Mouse (Mus musculus): ENCODE measurements around the gene Dnajb1. TPM values are rescaled to one million over a fixed set of nuclear protein-coding genes. Genes with fewer than 3 reads are reported as not detected.

Gene Dnajb1
- polyA plus RNA-seq, 1 experiment from 2014 or later, result 51.5 TPM

- Histone ChIP-seq H3K9me3 (replicated peaks; ENCODE audit: control insufficient read depth, low read length) (no peaks in the 10 kb centered on the region), H3K4me2 (no peak overlapping the region)
- 30% methylated on average over 3 of the region's 3 CpGs for WGBS (ENCODE audit: insufficient replicate concordance)
These were observed 16.7 kb downstream of the Dnajb1 start for GRCm38 (mm10) chr8:83624739-83625138.

GRCm38 (mm10) chr8:83625676-83626299, 17.8 kb downstream of the Dnajb1 start:
- Histone ChIP-seq H3K9ac (ENCODE audit: low read depth, low read length) (no peak overlapping the region), H3K27me3 (ENCODE audit: control insufficient read depth, insufficient read depth, low read length) (no peaks in the 10 kb centered on the region), H3K27ac (ENCODE audit: low read depth, low read length) (no peak overlapping the region), H3K4me3 (ENCODE audit: low read depth, low read length) (no peak overlapping the region), H3K9me3 (replicated peaks; ENCODE audit: control insufficient read depth, low read length) (no peaks in the 10 kb centered on the region), H3K4me1 (ENCODE audit: control insufficient read depth, insufficient read depth, low read length) (peaks cover 3% of the 10 kb centered on the region; the same call in 1 of the 2 replicates), H3K36me3 (ENCODE audit: control insufficient read depth, insufficient read depth, low read length) (no peaks in the 10 kb centered on the region), H3K4me2 (no peak overlapping the region)
- 77% methylated on average over 6 of the region's 6 CpGs for WGBS (ENCODE audit: insufficient replicate concordance)
- no peak for ATAC-seq (replicated peaks; ENCODE audit: insufficient number of reproducible peaks, low FRiP score, low TSS enrichment)

More at GRCm38 (mm10) chr8:83624739-83625138, 16.7 kb downstream of the Dnajb1 start:
- no peak for ATAC-seq (replicated peaks; ENCODE audit: insufficient number of reproducible peaks, low FRiP score, low TSS enrichment)
- Histone ChIP-seq H3K36me3 (ENCODE audit: control insufficient read depth, insufficient read depth, low read length) (no peaks in the 10 kb centered on the region), H3K9ac (ENCODE audit: low read depth, low read length) (no peak overlapping the region), H3K27ac (ENCODE audit: low read depth, low read length) (no peak overlapping the region), H3K4me1 (ENCODE audit: control insufficient read depth, insufficient read depth, low read length) (peaks cover 3% of the 10 kb centered on the region; the same call in 1 of the 2 replicates), H3K27me3 (ENCODE audit: control insufficient read depth, insufficient read depth, low read length) (no peaks in the 10 kb centered on the region), H3K4me3 (ENCODE audit: low read depth, low read length) (no peak overlapping the region)

GRCm38 (mm10) chr8:83632083-83632707, 24.2 kb downstream of the Dnajb1 start:
- no peak overlapping the region for H3K4me3 ChIP-seq (ENCODE audit: low read depth, low read length)
- no peaks in the 10 kb centered on the region for H3K27me3 ChIP-seq (ENCODE audit: control insufficient read depth, insufficient read depth, low read length)
- H3K4me1 ChIP-seq (ENCODE audit: control insufficient read depth, insufficient read depth, low read length), result no peaks in the 10 kb centered on the region
- H3K9ac ChIP-seq (ENCODE audit: low read depth, low read length), result no peak overlapping the region
- no peak for ATAC-seq (replicated peaks; ENCODE audit: insufficient number of reproducible peaks, low FRiP score, low TSS enrichment)
- H3K27ac ChIP-seq (ENCODE audit: low read depth, low read length), result no peak overlapping the region
- H3K4me2 ChIP-seq, result no peak overlapping the region
- 0 out of 2 replicates have a peak, but pooled peaks cover 3% of the 10 kb centered on the region for H3K9me3 ChIP-seq (replicated peaks; ENCODE audit: control insufficient read depth, low read length)
- WGBS (ENCODE audit: insufficient replicate concordance), result 77% methylated on average over 7 of the region's 7 CpGs
- no peaks in the 10 kb centered on the region for H3K36me3 ChIP-seq (ENCODE audit: control insufficient read depth, insufficient read depth, low read length)

- Histone ChIP-seq H3K27ac (ENCODE audit: low read depth, low read length) (no peak overlapping the region), H3K9me3 (replicated peaks; ENCODE audit: control insufficient read depth, low read length) (0 out of 2 replicates have a peak, but pooled peaks cover 3% of the 10 kb centered on the region), H3K4me3 (ENCODE audit: low read depth, low read length) (no peak overlapping the region), H3K4me2 (no peak overlapping the region), H3K4me1 (ENCODE audit: control insufficient read depth, insufficient read depth, low read length) (no peaks in the 10 kb centered on the region), H3K9ac (ENCODE audit: low read depth, low read length) (no peak overlapping the region), H3K36me3 (ENCODE audit: control insufficient read depth, insufficient read depth, low read length) (no peaks in the 10 kb centered on the region), H3K27me3 (ENCODE audit: control insufficient read depth, insufficient read depth, low read length) (no peaks in the 10 kb centered on the region)
- 59% methylated on average over 4 of the region's 4 CpGs for WGBS (ENCODE audit: insufficient replicate concordance)
- ATAC-seq (replicated peaks; ENCODE audit: insufficient number of reproducible peaks, low FRiP score, low TSS enrichment), result no peak
These were observed 30.9 kb downstream of the Dnajb1 start for GRCm38 (mm10) chr8:83638856-83639255.

- Histone ChIP-seq H3K9me3 (replicated peaks; ENCODE audit: control insufficient read depth, low read length) (0 out of 2 replicates have a peak, but pooled peaks cover 3% of the 10 kb centered on the region), H3K4me2 (no peak overlapping the region), H3K9ac (ENCODE audit: low read depth, low read length) (no peak overlapping the region), H3K27me3 (ENCODE audit: control insufficient read depth, insufficient read depth, low read length) (no peaks in the 10 kb centered on the region), H3K36me3 (ENCODE audit: control insufficient read depth, insufficient read depth, low read length) (no peaks in the 10 kb centered on the region), H3K27ac (ENCODE audit: low read depth, low read length) (no peak overlapping the region), H3K4me1 (ENCODE audit: control insufficient read depth, insufficient read depth, low read length) (no peaks in the 10 kb centered on the region), H3K4me3 (ENCODE audit: low read depth, low read length) (no peak overlapping the region)
- 72% methylated on average over 5 of the region's 5 CpGs for WGBS (ENCODE audit: insufficient replicate concordance)
- ATAC-seq (replicated peaks; ENCODE audit: insufficient number of reproducible peaks, low FRiP score, low TSS enrichment), result no peak
These were observed 31.7 kb downstream of the Dnajb1 start for GRCm38 (mm10) chr8:83639649-83640048.

- no peak for ATAC-seq (replicated peaks; ENCODE audit: insufficient number of reproducible peaks, low FRiP score, low TSS enrichment)
- Histone ChIP-seq H3K27me3 (ENCODE audit: control insufficient read depth, insufficient read depth, low read length) (no peaks in the 10 kb centered on the region), H3K9me3 (replicated peaks; ENCODE audit: control insufficient read depth, low read length) (no peaks in the 10 kb centered on the region), H3K4me2 (no peak overlapping the region), H3K4me1 (ENCODE audit: control insufficient read depth, insufficient read depth, low read length) (no peaks in the 10 kb centered on the region), H3K27ac (ENCODE audit: low read depth, low read length) (no peak overlapping the region), H3K9ac (ENCODE audit: low read depth, low read length) (no peak overlapping the region), H3K4me3 (ENCODE audit: low read depth, low read length) (no peak overlapping the region), H3K36me3 (ENCODE audit: control insufficient read depth, insufficient read depth, low read length) (no peaks in the 10 kb centered on the region)
- 91% methylated on average over 11 of the region's 11 CpGs for WGBS (ENCODE audit: insufficient replicate concordance)
These were observed 39.5 kb downstream of the Dnajb1 start for GRCm38 (mm10) chr8:83647511-83647910.

GRCm38 (mm10) chr8:83648031-83648430, 40.0 kb downstream of the Dnajb1 start:
- Histone ChIP-seq H3K9me3 (replicated peaks; ENCODE audit: control insufficient read depth, low read length) (no peaks in the 10 kb centered on the region), H3K27me3 (ENCODE audit: control insufficient read depth, insufficient read depth, low read length) (no peaks in the 10 kb centered on the region), H3K4me3 (ENCODE audit: low read depth, low read length) (no peak overlapping the region), H3K27ac (ENCODE audit: low read depth, low read length) (no peak overlapping the region), H3K4me2 (no peak overlapping the region), H3K9ac (ENCODE audit: low read depth, low read length) (no peak overlapping the region), H3K4me1 (ENCODE audit: control insufficient read depth, insufficient read depth, low read length) (no peaks in the 10 kb centered on the region; the same call in 1 of the 2 replicates), H3K36me3 (ENCODE audit: control insufficient read depth, insufficient read depth, low read length) (no peaks in the 10 kb centered on the region)
- ATAC-seq (replicated peaks; ENCODE audit: insufficient number of reproducible peaks, low FRiP score, low TSS enrichment), result no peak
- 87% methylated on average over 4 of the region's 4 CpGs for whole genome bisulfite sequencing (ENCODE audit: insufficient replicate concordance)

- 91% methylated on average over 6 of the region's 6 CpGs for WGBS (ENCODE audit: insufficient replicate concordance)
- Histone ChIP-seq H3K27ac (ENCODE audit: low read depth, low read length) (no peak overlapping the region), H3K9ac (ENCODE audit: low read depth, low read length) (no peak overlapping the region), H3K9me3 (replicated peaks; ENCODE audit: control insufficient read depth, low read length) (no peaks in the 10 kb centered on the region), H3K4me2 (no peak overlapping the region), H3K4me3 (ENCODE audit: low read depth, low read length) (no peak overlapping the region), H3K4me1 (ENCODE audit: control insufficient read depth, insufficient read depth, low read length) (peaks cover 9% of the 10 kb centered on the region), H3K36me3 (ENCODE audit: control insufficient read depth, insufficient read depth, low read length) (no peaks in the 10 kb centered on the region), H3K27me3 (ENCODE audit: control insufficient read depth, insufficient read depth, low read length) (no peaks in the 10 kb centered on the region)
- no peak for ATAC-seq (replicated peaks; ENCODE audit: insufficient number of reproducible peaks, low FRiP score, low TSS enrichment)
These were observed 41.7 kb downstream of the Dnajb1 start for GRCm38 (mm10) chr8:83649699-83650098.

Measured in heart, embryonic 11.5 days (tissue).